21 mouse cellular contexts compared by ENCODE assay signal in the genomic region with DNA sequence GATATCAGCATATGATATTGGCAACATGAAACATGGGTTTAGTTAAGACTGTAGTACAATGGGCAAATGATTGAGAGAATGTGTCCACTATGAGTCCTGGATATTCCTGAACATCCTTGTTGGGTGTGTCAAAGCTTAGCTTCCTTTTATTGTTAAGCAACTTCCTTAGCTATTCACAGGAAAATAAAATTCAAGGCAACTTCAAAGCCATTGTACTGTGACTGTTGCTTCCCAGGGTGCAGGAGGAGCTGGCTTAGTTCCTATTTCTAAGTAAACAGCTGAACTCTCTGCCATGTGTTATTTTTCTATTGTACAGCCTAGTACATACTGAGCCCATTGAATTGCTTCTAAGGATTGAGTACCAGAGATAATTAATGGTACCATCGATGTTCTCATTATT.
DNase-seq lines count a peak whose midpoint lies in the region; ATAC-seq and TF ChIP-seq lines count a peak whose summit lies in the region.
"Had no signal": no experiment of that assay in that cellular context is flagged by ENCODE, and none has a peak within 500 bp of the region (broad histone marks: within the 10 kb centered on the region; RNA-seq: fewer than 3 reads in every experiment).

No protein-coding gene starts in this region.

- peak overlapping the region; percentile 82 for H3K27ac ChIP-seq in gastrocnemius, adult 2 months
- no peak overlapping the region for H3K27ac ChIP-seq in heart, embryonic 10.5 days
- H3K27ac ChIP-seq in lung, embryonic 14.5 days (ENCODE audit: low read depth): no peak overlapping the region
- H3K27ac ChIP-seq: heart, embryonic 13.5 days; hindbrain, embryonic 13.5 days; limb, embryonic 13.5 days; liver, embryonic 13.5 days; macrophage; midbrain, embryonic 10.5 days had no signal

- H3K9ac ChIP-seq in lung, embryonic 14.5 days: no peak overlapping the region
- H3K9ac ChIP-seq: heart, embryonic 13.5 days; hindbrain, embryonic 13.5 days; limb, embryonic 13.5 days; liver, embryonic 13.5 days had no signal

- H3K9me3 ChIP-seq in heart, embryonic 10.5 days: no peaks in the 10 kb centered on the region
- H3K9me3 ChIP-seq in lung, embryonic 14.5 days (ENCODE audit: low read depth, low read length): no peaks in the 10 kb centered on the region
- H3K9me3 ChIP-seq: heart, embryonic 13.5 days; hindbrain, embryonic 13.5 days; limb, embryonic 13.5 days; liver, embryonic 13.5 days; midbrain, embryonic 10.5 days had no signal

- no peak overlapping the region for H3K4me3 ChIP-seq in gastrocnemius, adult 2 months
- H3K4me3 ChIP-seq in heart, embryonic 10.5 days: no peak overlapping the region
- no peak overlapping the region for H3K4me3 ChIP-seq in lung, embryonic 14.5 days (ENCODE audit: low read depth, low read length)
- H3K4me3 ChIP-seq: heart, embryonic 13.5 days; hindbrain, embryonic 13.5 days; limb, embryonic 13.5 days; liver, embryonic 13.5 days; midbrain, embryonic 10.5 days had no signal

- WGBS in heart, embryonic 10.5 days: 79% methylated on average over 1 of the region's 1 CpGs
- WGBS in lung, embryonic 14.5 days: 74% methylated on average over 1 of the region's 1 CpGs

- no peaks in the 10 kb centered on the region for H3K27me3 ChIP-seq in heart, embryonic 10.5 days (ENCODE audit: insufficient read depth, poor library complexity, severe bottlenecking)
- H3K27me3 ChIP-seq in lung, embryonic 14.5 days (ENCODE audit: insufficient read depth, low read length): no peaks in the 10 kb centered on the region
- H3K27me3 ChIP-seq: heart, embryonic 13.5 days; hindbrain, embryonic 13.5 days; limb, embryonic 13.5 days; liver, embryonic 13.5 days; Patski had no signal

- intact Hi-C loops in gastrocnemius, adult 2 months (cut with DNase I): no loop called here
- intact Hi-C loops in heart, postnatal 10 days (cut with DNase I): loop anchor here (5.0 kb wide), 1 partner anchor 49 kb away; no protein-coding TSS in a partner anchor

- no peaks in the 10 kb centered on the region for H3K36me3 ChIP-seq in heart, embryonic 10.5 days
- H3K36me3 ChIP-seq in lung, embryonic 14.5 days (ENCODE audit: insufficient read depth): no peaks in the 10 kb centered on the region
- H3K36me3 ChIP-seq: heart, embryonic 13.5 days; hindbrain, embryonic 13.5 days; limb, embryonic 13.5 days; liver, embryonic 13.5 days; midbrain, embryonic 10.5 days had no signal

- H3K4me2 ChIP-seq in lung, embryonic 14.5 days: no peak overlapping the region
- H3K4me2 ChIP-seq: heart, embryonic 13.5 days; hindbrain, embryonic 13.5 days; limb, embryonic 13.5 days; liver, embryonic 13.5 days had no signal

- H3K4me1 ChIP-seq in heart, embryonic 10.5 days: no peaks in the 10 kb centered on the region
- no peaks in the 10 kb centered on the region for H3K4me1 ChIP-seq in lung, embryonic 14.5 days (ENCODE audit: insufficient read depth)
- H3K4me1 ChIP-seq: heart, embryonic 13.5 days; hindbrain, embryonic 13.5 days; limb, embryonic 13.5 days; liver, embryonic 13.5 days; midbrain, embryonic 10.5 days had no signal

- TF ChIP-seq CTCF in gastrocnemius, adult 2 months (IDR thresholded peaks at IDR 0.05): no peak
- TF ChIP-seq CTCF in lung, embryonic 14.5 days (IDR thresholded peaks at IDR 0.05; ENCODE audit: low read depth): no peak

- no peak for DNase-seq in gastrocnemius, adult 2 months
- DNase-seq in gastrocnemius, postnatal 10 days: no peak
- peak; percentile 5 to 7 for DNase-seq in heart, postnatal 10 days
- no peak for DNase-seq in heart, embryonic 10.5 days (ENCODE audit: low spot score)
- peak; percentile 48 for DNase-seq in lung, embryonic 14.5 days
- no peak for DNase-seq in lung, postnatal 14 days
- peak; percentile 21 for DNase-seq in skeletal muscle tissue, adult 2 months (ENCODE audit: low read depth, low spot score)
- DNase-seq in spleen, postnatal 14 days (ENCODE audit: low spot score in 2 of 2): no peak
- DNase-seq: adrenal gland, postnatal 14 days; cerebellum, adult 11-12 months; cerebellum, postnatal 14 days; liver, embryonic 13.5 days; right cerebral cortex, postnatal 25 days had no signal

- ATAC-seq in lung, embryonic 14.5 days (ENCODE audit: insufficient read depth): peak; percentile 71; the same call in 1 of the 2 replicates
- ATAC-seq: CD4-positive, CD25-positive, alpha-beta regulatory T cell, adult 4 months; inflammation-experienced regulatory T-cells, adult 6 months; Patski had no signal

Comparison
In these comparisons a context has a peak if more than half of its experiments do, and no peak if none do; other contexts are left out.
1. DNase-seq: peak in heart, postnatal 10 days (2 of 2), lung, embryonic 14.5 days (single experiment) and skeletal muscle tissue, adult 2 months (single experiment); none in gastrocnemius, adult 2 months (single experiment), gastrocnemius, postnatal 10 days (single experiment), heart, embryonic 10.5 days (single experiment), lung, postnatal 14 days (single experiment) and spleen, postnatal 14 days (0 of 2).